Mouse (Mus musculus): ENCODE results near the gene Il18rap. TPM values are rescaled to one million over a fixed set of nuclear protein-coding genes. Genes with fewer than 3 reads are reported as not detected.
A peak's percentile ranks its signal among the peaks of the same experiment; 100 is the strongest.
"Not testable (repeated sequence)": the region's sequence is repeated elsewhere in the genome, so short reads cannot be mapped to it uniquely, and the experiment has no call there.

The Il18rap gene
- total RNA-seq, 2 experiments from 2014 or later = 0.16 TPM

DNA sequence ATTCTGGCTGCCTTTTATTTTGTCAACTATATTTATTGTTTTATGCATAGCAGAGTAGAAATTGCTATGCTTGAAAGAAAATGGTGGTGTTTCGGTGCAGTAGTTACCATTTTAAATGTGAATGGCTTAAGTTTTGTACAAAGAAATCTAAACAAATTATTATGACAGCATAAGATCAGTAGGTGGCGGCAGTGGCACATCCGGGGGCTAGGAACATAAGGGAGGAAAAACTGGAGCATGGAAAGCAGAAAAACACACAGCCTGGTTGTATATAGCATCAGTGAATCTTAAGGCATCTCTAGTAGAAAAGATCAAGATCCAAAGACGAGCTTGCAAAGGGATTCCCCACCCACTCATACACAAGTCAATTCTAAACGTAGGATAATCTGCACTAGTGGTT, 22.4 kb downstream of the Il18rap start:
- no peak for DNase-seq (ENCODE audit: low spot score in 2 of 2)

DNA sequence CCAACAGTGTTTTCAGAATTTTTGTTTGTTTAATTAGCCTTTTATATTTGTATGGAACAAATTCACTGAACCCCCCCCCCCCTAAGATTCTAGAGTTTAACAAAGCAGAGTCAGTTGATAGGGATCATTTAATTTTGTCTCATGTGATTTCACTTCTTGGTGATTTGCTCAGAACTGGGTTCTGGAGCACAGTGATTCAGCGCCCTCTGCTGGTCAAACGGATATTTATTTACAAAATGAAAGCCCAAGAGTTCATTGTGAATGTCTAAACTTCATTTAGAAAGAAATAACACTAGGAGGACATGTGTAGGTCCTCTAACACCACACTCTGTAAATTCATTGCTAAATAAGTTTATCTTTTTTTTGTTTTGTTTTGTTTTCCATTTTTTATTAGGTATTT, 29.5 kb downstream of the Il18rap start:
- peak; percentile 76 for DNase-seq (ENCODE audit: low spot score in 2 of 2)

DNA sequence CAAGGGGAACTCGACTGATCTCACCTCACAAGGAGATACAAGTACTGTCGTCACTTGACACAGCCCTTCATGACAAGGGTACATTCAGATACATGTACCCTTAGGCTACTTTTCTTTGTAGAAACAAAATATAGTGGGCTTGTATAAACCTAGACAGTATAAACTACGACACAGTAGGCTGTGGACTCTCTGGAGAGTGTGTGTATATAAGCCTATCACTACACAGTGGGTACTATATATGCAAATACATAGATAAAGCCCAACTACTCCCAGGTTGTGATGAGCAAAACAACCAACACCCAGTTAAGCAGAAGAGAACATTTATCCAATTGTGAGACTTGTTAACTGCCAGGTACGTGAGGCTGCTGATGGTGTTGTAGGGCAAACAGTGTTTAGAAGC, 31.5 kb downstream of the Il18rap start:
- no peak for DNase-seq (ENCODE audit: low spot score in 2 of 2)

DNA sequence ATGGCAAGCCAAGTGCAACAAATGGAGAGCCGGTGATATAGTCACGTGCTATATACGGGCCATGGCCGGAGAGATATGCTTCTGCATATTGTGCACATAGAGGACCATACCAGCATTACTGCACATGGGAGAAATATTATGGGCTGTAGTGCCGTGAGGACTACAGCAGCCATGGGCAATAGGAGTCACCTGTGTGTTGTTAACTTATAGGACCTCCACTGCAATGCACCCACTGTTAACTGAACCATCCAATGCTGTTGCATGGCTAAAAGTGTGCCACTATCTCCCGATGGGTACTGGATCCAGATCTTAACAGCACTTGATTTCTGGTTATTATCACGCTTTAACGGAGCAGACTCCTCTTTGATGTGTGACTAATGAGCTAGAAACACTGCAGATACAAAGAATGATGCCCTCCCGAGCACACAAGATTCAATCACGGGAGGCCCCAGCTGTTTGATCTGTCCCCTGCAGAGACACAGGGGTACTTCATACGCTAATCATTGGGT, 32.0 kb downstream of the Il18rap start:
- no peak for DNase-seq (ENCODE audit: low spot score in 2 of 2)

DNA sequence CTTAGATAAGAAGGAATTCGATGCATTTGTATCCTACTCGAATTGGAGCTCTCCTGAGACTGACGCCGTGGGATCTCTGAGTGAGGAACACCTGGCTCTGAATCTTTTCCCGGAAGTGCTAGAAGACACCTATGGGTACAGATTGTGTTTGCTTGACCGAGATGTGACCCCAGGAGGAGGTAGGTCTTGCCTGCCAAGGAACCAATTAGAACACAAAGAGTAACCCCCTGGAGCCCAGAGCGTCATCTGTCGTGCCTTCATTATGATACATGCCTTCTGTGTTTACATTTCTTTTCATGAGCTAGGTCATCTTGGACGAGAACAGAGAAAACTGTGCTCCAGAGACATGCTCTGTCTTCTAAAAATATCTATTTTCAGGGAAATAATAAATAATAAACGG, 32.6 kb downstream of the Il18rap start:
- DNase-seq (ENCODE audit: low spot score in 2 of 2) = no peak

DNA sequence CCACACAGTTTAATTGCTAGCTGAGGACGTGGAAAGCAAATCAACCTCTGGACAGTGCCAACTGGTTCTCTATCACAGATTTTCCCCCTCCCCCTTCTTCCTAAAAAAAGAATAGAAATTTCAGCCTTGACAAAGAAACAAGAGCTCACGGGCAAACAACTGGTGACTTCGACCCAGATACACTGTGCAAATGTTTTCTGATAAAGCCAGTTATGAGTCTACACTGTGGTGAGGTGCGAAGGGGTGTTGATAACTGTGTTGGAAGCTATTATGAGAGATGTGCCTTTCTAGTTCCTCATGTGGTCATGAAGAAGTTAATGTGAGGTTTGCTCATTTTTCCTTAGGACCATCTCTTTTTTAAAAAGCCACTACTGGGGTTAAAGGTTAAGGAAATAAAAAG, 54.2 kb downstream of the Il18rap start:
- no peak for DNase-seq (ENCODE audit: low spot score in 2 of 2)

DNA sequence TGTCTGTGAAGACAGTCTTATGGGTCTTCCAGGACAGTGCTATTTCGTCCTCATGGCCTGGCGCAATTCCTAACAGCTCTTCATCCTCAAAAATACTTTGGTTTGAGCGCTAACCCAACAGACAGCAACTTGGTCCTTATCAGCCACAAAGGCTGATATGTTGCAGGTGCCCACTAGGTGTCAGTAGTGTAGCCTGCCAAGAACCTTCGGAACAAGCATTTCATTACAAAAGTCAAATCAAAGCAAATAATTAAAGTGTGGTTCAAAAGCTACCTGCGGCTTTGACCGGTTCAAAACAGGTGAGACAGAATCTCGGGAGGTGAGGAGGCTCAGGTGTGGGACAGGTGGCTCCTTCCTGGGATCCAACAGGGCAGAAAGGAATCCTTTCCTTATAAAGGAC, 64.6 kb downstream of the Il18rap start, which contains the start of gene Slc9a4:
Gene Slc9a4 (plus strand): TSS at position 298 of the 400 bp plus-strand sequence.
- DNase-seq (ENCODE audit: low spot score in 2 of 2) = peak; percentile 43 to 62

DNA sequence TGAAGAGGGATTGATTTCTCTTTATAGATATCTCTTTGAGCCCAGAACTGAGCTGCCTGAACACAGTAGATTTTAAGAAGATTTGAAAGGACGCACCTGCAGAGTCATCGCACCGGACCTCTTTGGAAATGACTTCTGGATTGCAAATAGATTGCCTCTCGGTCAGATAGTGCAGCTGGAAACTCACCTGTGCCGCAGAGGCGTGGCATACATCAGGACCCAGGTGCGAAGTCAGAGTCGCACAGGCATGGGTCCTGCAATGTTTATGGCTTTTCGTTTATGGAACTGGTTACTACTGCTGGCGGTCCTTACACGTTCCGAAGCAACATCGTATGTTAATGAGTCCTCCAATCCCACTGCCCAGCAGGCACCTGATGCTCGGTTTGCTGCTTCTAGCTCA, 65.1 kb downstream of the Il18rap start:
- DNase-seq (ENCODE audit: low spot score in 2 of 2) = no peak

DNA sequence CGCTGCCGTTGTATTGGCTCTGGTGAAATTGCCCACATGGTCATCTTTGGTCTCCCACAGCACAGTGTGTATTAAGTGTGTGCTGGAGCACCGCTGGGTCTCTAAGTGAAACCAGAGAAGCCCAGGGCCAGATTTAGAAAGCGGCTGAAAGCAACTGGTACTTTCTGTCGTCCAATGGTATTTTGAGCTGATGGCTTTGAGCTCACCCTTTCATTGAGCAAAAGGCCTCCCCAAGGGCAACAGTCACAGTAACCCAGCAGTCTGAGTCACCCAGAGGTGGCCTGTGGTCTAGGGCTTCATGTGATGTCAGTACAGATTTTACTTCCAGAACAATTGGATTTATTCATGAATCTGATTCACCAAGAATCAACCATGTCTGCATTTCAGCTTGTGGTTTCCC, 71.6 kb downstream of the Il18rap start:
- no peak for DNase-seq (ENCODE audit: low spot score in 2 of 2)

DNA sequence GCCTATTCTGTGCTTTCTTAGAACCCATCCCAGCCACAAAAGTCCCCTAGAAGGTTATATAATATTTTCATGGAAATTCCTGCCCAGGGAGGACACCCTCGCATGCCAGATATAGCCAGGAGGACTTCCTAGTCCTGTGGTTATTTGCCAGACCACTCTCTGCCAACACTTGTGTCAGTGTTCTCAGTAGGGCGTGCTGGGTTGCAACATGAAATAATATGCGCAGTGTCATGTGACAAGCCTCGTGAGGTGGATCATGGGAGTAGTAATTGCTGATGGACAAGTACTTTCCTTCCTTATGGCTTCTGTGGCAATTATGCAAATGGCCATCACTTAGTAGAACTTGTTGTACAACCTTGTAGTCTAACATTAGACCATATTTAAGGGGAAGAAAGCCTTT, 75.8 kb downstream of the Il18rap start:
- no peak for DNase-seq (ENCODE audit: low spot score in 2 of 2)

DNA sequence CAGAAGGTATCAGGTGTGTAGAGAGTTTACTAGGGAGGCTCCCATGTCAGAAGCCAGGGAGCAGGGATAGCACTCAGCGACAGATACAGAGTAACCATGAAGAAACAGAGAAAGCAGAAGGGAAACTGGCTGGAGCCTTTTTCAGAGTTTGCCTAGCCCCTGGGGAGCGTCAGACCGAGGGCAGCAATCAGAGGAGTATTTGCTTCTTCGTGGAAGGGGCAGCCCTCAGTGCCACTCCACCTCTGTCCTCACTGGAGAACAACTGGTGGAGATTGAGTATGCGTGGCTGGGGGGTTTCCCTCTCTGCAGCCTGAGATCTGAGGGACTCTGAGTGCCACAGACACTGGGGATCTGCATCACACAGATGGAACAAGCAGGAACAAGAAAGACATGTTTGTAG, 82.7 kb downstream of the Il18rap start:
- no peak for DNase-seq (ENCODE audit: low spot score in 2 of 2)

DNA sequence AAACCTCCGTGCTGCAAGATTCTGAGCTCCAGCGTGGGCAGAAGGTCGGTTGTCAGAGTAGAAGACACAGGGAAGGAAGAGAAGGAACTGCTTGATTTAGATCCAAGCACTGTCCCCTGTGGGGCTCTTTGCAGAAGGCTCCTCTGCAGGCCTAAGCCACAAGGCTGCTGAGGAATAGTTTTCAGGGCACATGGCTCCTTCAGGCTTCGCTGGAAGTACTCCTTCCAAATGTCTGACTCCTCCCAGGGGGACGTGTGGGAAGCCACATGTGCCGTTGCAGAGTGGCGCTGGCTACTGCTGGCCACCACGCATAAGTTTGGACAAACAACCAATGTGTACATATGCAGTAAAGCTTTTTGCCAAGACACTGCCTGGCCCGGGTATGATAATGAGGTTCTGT, 84.5 kb downstream of the Il18rap start:
- not testable (repeated sequence) for DNase-seq (ENCODE audit: low spot score in 2 of 2)

DNA sequence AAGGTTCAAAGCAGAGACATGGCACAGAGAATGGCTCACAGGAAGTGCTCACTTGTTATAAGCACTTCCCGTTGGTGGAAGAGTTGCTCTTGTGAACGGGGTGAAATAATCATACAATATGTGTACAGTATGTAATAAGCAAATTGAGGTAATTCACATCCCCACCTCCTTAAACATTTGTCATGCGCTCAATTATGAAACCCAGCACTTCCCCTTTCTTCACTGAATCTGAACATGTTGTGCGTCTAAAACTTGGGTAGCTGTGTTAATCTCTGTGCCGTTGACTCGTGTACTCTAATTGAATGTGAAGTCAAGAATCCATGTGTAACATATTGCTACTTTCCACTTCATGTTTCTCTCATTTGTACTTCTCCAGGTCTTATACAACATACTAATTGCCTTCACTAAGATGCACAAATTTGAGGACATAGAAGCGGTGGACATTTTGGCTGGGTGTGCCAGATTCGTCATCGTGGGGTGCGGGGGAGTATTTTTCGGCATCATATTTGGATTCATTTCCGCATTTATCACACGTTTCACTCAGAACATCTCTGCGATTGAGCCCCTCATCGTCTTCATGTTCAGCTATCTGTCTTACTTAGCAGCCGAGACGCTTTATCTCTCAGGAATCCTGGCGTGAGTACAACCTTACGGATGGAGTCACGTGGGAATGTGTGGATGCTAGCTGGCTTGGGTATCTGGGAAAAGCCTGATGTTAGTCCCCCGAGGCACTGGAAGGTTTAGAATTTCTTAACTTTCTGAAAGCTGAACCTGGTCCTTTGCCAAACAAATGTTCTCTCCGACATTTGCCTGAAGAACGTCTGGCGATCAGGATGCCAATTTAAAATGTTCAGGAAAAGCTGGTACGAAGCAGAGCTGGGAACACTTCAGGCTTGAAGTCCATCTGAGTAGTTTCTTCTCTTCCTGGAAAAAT, 85.5 kb downstream of the Il18rap start:
- DNase-seq (ENCODE audit: low spot score in 2 of 2) = peak; percentile 17 to 32

Other genes with a start within 250 kb of the Il18rap start
- gene Il1rl2, start 190.8 kb upstream of the Il18rap start, total RNA-seq (2021) = 1 to 10 TPM; 1.4 to 1.9 TPM
- under 1 TPM; 0.21 to 0.25 TPM for gene Il1rl1, start 85.8 kb upstream of the Il18rap start, total RNA-seq (2021)
- under 1 TPM; 0.11 TPM for gene Il18r1, start 49.8 kb upstream of the Il18rap start, total RNA-seq (2021)
- 10 to 100 TPM in 1 of 2 experiments, 1 to 10 TPM in 1; 6.2 to 11.4 TPM for gene Slc9a4, start 64.7 kb downstream of the Il18rap start, total RNA-seq (2021)
- gene Slc9a2, start 165.2 kb downstream of the Il18rap start, total RNA-seq (2021) = 10 to 100 TPM; 14.9 to 16.2 TPM

All from layer of hippocampus, postnatal 10 days (tissue).